Mouse (Mus musculus) lung, postnatal 0 days (tissue): ENCODE measurements around the gene Hs2st1.

Experiments used
- CTCF ChIP-seq: IDR thresholded peaks from 2 replicates; pipeline ENCODE4 v1.5.1; 2016; ENCODE audit warnings: antibody characterized with exemption, mild to moderate bottlenecking
- EP300 ChIP-seq: IDR thresholded peaks from 2 replicates; pipeline ENCODE4 v1.6.1; 2016; ENCODE audit warnings: antibody characterized with exemption, mild to moderate bottlenecking, control low read depth

- no peak for TF ChIP-seq CTCF
- no peak for TF ChIP-seq EP300
Observed at GRCm38 (mm10) chr3:144408953-144409352, 161.0 kb downstream of the Hs2st1 start.
